Mouse (Mus musculus) adrenal gland, adult 8-10 months (tissue): ENCODE measurements around the gene Wipf3. TPM values are rescaled to one million over a fixed set of nuclear protein-coding genes. Genes with fewer than 3 reads are reported as not detected.

Experiments used
- DNase-seq: peaks from one replicate; pipeline ENCODE4 v3.0.0; 2022
- total RNA-seq, 4 experiments: library from RNA; stranded (reverse); gene quantifications; 2 replicates each; pipeline ENCODE4 v1.2.4; 2022

Gene Wipf3
- total RNA-seq, 4 experiments from 2014 or later: 1.3 to 3.3 (median 2.7) TPM

GRCm38 (mm10) chr6:54478646-54479324 is 49.4 kb downstream of the Wipf3 start:
- DNase-seq: no peak

DNA sequence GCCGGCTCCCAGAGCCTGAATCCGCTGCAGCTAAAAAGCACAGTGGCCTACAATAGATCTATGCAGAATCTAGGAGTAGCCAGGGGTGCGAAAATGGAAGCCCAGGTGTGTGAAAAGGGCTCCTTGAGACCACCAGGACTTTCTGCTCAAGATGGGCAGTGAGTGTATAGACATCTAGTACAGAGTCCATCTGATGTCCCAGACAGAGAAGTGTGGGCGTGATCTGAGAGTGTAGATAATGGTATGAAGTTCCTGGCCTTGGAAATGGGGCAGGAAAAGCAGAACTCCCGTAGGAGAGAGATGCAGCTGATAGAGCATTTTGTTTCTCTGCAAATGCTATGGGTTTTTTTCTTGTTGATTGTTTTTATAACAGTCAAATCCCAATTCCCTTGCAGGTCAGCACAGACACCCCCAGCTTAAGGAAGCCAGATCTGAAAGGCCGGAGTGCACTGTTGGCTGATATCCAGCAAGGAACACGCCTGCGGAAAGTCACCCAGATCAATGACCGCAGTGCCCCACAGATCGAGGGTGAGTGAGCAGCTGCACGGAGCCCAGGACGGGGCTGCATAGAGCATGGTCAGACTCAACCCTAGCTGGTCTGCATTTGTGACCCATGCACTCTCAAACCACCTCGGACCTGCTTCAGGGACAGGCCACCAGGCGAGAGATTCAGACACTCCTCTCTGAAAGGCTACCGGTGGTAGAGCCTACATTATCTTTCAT is 52.1 kb downstream of the Wipf3 start:
- no peak for DNase-seq

- DNase-seq: no peak
Observed at GRCm38 (mm10) chr6:54485000-54485399, 55.6 kb downstream of the Wipf3 start.

DNA sequence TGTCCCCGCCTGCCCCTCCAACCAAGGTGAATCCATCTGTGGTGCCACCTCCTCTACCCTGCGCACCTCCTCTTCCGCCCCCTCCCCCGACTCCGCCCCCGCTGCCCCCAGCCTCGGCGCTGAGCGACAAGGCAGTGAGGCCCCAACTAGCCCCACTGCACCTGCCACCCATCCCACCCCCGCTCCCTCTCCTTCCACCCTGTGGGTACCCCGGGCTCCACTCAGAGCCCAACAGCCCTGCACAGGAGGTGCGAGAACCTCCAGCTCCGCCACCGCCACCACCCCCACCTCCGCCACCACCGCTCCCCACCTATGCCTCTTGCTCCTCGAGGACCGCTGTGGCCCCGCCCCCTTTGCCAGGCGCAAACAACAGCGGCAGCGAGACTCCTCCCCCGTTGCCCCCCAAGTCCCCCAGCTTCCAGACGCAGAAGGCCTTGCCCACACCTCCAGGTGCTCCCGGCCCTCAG is 56.1 kb downstream of the Wipf3 start:
- DNase-seq: no peak

DNA sequence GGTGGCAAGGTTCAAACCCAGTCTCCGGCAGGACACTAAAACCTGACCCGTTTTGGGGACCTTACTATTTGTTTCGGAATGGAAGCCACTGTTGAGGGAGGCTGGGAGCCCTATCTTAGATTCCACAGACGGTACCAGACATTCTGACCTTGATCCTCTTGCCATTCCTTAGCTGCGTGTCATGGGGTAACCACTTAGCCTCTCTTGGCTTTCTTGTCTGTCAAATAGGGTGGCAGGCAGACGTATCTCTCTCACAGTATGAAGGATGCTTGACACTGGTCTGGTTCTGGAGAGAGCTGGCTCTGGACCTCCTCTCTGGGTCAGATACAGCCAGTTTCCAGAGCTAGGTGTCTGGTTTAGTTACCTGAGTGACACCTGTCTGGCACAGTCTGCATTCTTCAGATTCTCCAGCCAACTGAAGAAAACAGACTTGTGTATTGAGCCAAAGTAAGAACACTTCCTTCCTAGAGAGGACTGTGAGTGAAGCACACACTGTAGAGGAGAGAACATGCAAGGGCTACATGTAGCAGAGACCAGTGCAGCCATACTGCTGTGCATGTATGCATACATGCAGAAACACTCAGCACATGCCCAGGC is 56.7 kb downstream of the Wipf3 start:
- no peak for DNase-seq

DNA sequence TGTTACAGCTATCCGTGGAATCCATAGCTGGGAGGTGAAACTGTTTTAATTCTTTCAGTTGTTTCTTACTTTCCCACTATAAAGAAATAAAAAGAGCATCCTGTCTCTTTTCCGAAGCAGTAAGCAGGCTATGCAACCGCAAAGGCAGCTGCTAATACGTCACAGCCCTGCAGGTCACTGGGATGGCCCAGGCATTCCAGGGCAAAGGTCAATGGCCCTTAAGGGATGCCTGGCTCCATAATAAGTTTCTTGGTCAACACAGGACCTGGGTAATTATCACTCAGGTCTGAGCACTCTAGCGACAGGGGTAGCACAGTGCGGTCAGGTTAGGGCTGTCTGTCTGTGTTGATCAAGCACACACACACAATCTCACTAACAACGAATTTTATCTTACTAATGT is 61.7 kb downstream of the Wipf3 start:
- DNase-seq: no peak

- no peak for DNase-seq
Observed at GRCm38 (mm10) chr6:54494097-54494496, 64.7 kb downstream of the Wipf3 start.

DNA sequence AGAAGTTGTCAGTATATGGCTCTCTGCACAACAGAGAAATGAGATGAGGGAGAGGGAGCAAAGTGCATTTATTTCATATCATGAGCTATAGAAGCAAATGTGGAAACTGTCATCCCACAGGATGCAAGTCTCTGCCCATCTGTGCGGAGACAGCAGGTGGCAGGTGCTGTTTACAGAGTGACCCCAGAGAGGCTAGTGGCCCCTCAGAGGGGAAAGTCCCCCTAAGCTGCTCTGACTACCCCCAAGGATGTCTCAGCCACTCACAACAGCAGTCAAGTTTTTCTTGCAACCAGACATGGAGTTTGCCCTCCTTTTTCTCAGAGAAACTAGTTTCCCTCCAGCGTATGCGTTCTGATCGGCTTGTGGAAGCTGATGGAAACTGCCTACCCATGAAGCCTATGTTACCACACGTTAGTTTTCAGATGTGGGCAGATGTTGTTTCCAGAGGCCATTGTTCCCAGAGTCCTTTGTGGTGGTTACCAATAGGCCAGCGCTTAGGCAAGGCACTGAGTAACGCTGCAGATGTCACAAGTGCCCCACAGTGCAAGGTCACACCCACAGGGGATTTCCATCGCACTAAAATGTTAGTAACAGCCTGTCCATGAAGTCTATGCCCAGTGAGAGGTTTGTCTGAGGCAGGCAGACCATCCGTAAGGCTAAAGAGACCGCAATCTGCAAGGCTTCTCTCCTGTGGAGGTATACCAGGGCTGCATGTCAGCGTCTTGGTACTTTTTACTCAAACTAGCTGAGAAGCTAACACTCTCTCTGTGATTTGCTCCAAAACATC is 65.4 kb downstream of the Wipf3 start:
- DNase-seq: peak; percentile 52

GRCm38 (mm10) chr6:54496214-54496613 is 66.8 kb downstream of the Wipf3 start:
- no peak for DNase-seq

DNA sequence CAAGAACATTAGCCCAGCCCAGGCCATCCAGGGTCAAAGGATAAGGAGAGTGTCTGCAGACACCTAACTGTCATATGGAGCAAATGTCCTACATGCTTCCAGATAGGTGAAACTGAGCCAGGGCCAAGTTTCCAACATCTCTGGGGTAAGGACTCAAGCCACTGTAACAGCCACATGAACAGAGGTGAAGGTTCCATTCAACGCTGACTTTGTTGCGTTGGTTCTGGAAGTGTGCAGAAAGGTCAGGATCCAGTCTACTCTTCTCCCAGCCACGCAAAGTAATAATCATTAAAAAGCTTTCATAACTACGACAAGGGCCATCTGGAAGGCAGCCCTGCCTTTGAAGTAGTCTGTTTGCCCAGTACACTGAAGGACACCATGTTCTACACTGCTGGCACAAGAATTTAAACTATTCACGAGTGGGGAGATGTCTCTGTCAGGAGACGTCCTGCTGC is 73.3 kb downstream of the Wipf3 start:
- peak; percentile 65 for DNase-seq

DNA sequence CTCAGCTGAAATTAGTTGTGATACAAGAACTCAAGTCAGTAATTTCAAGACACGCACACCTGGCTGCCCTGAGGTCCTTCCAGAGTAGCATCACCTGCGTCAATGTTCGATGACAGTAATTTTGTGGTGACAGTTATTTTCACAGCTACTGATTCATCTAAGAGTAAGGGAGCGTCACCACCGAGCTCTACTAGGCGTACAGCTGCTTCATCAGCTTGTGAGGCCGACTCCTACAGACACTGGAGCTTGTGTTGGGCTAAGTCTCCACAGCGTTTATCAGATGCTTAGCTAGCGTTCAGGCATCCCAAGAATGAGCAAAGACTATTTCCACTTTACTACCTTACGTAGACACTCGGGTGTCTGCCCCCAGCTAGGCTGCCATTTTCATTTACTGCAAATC is 76.9 kb downstream of the Wipf3 start:
- DNase-seq: no peak

DNA sequence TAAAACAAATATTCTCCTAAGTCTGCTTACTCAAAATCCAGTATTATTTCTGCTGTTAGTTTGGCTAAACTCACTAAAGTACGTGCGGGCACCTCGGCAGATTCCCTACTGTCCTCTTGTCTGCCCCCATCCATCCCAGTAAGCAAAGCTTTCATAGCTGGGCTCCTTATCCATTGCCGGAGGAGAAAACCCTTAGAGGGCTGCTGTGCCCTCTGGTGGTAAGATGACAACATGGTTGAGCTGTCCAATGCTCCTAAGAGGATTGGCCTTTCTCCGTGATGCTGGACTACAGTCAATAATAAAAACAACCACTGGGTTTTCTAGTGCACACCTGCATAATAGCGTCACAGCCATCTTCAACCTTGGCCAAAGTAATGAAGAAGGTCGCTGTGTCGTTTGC is 77.6 kb downstream of the Wipf3 start:
- DNase-seq: no peak

- DNase-seq: no peak
Observed at GRCm38 (mm10) chr6:54507808-54508207, 78.4 kb downstream of the Wipf3 start.

GRCm38 (mm10) chr6:54508256-54508793 is 78.9 kb downstream of the Wipf3 start:
- no peak for DNase-seq

DNA sequence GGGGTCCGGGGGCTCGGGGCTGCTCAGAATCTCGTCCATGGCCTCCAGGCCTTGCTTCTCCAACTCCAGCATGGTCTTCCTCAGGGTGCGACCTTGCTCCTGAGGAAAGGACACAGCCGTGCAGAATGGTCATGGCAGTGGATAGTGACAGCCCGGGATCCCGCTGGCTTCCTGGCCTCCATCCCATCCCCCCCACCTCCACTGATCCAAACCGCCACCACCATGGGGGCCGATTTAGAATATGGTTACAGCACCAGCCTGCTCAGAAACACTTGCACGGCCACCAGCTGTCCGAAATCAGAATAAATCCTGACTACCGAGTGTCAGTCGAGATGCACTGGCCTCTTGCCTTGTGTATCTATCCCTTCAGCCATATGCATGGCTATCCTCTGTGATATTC is 79.9 kb downstream of the Wipf3 start:
- no peak for DNase-seq

DNA sequence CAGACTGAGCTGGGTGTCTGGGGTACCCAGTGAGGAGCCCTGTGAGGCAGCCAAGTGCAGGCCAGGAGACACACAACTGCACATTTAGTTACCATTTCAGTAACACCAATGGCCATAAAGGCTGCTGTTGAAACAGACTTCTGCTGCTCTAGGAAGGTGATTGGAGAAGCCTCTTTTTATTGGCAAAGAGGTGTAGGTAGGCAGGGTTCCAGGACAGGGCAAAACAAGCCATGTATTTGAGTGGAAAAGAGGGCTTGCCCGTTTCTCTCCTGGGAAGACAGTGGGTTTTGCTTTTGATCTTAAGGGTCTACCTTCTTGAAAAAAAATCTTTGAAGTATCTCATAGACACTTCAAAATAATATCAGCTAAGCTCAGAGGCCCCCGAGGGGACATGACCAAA is 82.9 kb downstream of the Wipf3 start:
- no peak for DNase-seq

- DNase-seq: no peak
Observed at GRCm38 (mm10) chr6:54516512-54517134, 87.2 kb downstream of the Wipf3 start.

- DNase-seq: no peak
Observed at GRCm38 (mm10) chr6:54518758-54519157, 89.4 kb downstream of the Wipf3 start.

GRCm38 (mm10) chr6:54528666-54529065 is 99.3 kb downstream of the Wipf3 start:
- no peak for DNase-seq

DNA sequence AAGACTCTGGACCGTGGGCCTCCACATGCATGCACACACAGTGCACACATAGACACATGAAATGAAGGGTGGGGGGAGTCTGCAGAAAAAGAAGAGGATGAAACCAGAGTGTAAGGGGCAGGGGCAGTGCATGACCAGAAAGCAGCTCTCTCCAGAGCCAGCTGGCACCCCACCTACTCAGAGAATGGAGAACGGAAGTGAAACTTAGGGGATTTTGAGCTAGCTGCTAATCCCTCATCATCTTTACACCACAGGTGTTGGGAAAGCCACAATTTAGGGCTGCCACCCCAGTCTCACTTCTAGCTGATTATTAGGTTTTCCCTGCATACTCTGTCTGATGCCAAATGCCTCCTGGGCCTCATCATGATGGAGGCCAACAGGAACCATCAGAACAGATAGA is 100.8 kb downstream of the Wipf3 start:
- no peak for DNase-seq

DNA sequence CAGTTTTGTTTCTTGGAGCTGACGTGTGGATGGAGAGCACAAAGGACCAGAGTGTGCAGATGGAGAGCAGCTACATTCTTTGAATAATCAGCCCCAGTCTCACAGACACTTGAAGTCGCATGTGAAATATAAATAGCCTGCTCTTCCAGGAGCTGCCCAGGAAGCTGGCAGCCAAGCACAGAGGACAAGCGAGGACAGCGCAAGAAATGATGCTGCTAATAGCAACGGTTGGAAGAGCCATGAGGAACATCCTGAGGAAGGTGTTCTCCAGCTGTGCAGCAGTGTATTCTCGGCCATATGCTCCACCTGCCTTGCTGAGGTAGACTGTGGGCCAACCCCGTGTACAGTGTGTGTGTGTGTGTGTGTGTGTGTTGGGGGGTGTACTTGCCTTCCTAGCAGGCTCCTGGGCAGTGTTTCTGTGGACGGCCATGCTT is 101.7 kb downstream of the Wipf3 start:
- DNase-seq: no peak

- DNase-seq: no peak
Observed at GRCm38 (mm10) chr6:54535485-54535884, 106.1 kb downstream of the Wipf3 start.
